Mouse (Mus musculus): ENCODE results near the gene Sergef.

Gene Sergef

DNA sequence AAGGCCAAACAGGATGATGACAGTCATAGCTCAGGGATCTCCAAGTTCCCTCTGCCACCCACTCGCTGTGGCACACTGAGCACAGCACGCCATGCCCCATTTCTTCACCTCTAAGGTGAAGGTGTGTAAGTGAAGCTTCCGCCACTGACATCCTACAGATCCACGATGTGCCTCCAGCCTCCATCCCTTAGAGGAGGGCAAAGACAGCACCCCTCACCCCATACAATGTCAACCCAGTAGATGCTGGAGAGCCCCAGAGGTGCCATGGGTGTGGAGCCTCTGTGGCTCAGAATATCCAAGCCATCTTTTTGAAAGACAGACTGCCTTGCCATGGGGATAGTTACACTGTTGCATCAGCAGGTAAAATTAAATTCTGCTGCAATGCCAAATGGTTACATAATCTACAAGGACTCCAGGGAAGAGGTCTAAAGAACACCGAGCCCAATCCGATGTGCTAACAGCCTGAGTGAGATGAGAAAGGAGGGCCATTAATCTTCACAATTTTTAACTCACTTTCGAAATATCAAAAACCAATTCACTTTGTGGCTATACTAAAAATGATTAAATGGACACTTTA is 23.1 kb downstream of the Sergef start:
- no peak for DNase-seq (ENCODE audit: low read depth, low spot score)

DNA sequence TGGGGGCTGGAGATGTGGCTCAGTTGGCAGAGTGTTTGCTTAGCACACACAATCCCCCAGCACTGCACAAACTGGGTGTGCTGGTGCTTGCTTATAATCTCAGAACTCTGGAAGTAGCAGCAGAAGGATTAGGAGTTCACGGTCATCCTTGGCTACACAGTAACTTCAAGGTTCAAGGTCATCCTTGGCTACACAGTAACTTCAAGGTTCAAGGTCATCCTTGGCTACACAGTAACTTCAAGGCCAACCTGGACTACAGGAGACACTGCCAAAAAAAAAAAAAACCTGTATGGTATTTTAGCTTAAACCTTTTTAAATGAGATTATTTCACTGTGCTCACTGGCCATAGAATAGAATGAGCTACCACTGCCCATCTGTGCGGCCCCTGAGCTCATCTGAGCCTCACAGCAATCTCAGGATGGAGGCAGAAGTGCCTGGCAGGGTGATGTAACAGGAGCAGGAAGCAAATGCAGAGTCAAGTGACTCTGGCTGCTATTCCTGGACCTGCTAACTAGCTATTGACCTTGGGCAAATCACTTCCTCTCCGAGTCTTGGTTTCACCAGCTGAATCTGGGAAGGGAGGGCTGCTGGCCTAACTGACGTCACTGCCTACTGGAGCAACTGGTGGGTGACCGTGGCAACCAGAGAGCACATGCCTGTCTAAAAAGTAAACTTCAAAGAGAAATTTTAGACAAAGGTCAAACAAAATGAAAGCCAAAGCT is 24.2 kb downstream of the Sergef start:
- no peak for DNase-seq (ENCODE audit: low read depth, low spot score)

DNA sequence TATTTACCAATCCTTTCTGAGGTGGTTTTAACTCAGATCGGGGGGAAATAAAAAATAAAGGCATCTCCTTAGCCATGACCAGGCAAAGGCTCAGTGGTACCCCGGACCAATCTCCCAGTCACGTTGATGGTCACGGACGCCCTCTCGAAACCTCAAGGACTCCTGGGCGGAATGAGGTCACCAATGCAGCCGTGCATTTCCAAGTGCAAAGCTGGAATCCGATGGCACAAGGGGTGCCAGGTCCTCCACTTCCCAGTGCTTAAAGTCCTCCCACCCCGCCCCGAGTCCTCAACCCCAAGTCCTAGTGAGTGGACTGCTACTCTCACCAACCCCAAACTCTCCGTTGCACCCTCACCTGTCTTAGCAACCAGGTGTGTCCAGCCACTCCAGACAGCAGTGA is 25.3 kb downstream of the Sergef start:
- no peak for DNase-seq (ENCODE audit: low read depth, low spot score)

DNA sequence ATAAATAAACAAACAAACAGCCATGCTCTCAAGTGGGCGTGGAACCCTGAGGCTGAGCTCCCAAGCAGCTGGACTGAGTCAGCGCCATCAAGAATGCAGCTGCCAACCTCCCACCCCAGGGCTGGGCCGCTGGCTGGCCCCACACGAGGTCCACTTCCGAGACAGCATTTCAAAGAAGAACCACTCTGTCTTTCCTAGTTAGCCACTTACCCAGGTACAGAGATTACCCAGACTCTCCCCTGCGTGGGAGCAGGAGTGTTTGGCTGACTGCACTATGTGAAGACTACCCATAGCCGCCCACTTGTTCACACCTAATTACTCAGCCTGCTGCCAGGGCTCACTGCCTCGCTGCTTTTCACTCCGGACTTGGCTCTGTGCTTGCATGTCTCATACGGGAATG is 26.5 kb downstream of the Sergef start:
- DNase-seq (ENCODE audit: low read depth, low spot score) = no peak

DNA sequence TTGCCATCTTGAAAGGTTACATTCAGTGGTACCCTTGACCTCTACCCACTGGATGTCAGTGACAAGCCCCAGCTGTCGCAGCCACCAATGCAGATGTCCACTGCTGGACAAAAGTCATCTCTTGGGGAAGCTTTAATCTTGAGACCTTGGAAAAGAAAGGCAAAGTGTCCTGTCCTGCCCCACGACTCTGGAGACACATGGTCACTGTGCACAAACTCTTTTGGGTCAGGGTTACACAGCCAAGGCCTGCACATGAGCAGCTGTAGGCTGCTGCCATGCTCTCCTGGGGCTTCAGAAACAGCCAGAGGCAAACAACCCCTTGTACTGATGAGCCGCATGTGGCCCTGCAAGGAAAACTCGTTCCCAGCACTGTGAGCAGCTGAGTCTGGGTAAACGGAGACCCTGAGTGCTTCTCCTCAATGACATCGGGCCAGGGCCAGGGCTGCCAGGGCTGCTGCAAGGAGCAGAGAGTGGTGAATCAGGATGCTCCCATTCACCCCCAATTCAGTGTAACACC is 27.1 kb downstream of the Sergef start:
- no peak for DNase-seq (ENCODE audit: low read depth, low spot score)

DNA sequence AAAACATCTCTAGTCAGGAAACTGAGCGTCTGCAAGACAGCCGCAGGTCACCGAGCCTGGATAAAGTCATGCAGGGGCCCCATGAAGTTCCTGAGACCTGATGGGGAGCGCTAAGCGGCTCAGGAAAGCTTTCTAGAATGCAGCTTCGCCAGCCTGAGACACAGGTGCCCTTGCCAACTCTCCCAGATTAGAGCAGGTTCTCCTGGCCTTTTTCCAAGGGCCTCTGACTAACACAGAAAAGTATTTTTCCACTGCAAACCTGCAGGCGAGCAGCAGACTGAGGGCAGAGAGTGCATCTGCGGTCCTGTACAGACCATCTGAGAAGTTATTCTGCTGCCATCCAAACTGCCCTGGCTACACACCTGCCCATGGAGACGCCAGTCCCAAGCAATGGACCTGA is 27.6 kb downstream of the Sergef start:
- no peak for DNase-seq (ENCODE audit: low read depth, low spot score)

DNA sequence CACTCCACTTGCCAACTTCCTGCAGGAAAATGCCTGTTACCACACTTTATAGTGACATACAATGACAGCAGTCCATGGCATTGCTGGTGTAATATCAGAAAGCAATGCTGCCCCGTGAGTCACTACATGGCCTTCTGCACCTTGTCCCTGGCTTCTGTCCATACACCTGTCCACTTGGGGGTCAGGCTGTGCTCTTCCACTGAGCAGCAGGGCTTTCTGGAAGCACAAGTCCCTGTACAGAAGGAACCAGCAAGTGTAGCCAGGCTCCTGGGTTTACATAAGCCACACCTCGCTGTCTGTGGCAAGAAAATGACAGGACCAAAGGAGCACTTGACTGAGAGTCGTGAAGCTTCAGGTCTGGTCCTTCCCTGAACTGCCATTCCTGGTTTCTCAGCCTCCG is 30.3 kb downstream of the Sergef start:
- no peak for DNase-seq (ENCODE audit: low read depth, low spot score)

DNA sequence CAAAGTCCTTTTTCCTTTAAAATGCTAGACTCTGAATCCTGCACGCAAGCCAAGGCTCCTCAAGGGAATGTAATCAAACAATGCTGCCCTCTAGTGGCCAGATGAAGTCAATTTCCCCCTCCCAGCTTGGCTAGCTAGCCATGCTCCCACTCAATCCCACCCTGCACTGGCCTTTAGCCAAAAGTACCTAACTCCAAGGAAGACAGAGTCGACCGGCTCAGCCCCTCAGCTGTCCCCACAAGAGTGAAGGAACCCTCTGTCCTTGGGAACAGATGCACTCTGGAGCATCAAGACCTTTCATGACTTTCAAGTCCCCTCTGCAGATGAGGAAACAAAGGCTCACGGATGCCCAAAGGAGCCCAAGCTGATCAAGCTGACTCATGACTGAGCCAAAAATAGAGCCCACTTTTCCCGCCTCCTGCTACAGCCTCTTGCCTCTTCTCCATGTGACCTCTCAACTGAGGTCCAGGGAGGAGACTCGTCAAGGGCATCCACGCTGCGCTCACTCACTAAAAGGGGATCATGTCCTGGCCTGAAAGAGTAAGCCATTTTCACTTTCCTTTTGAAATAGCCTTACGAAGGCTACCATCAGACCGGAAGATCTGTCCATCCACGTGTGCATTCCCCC is 32.1 kb downstream of the Sergef start:
- peak; percentile 73 for DNase-seq (ENCODE audit: low read depth, low spot score)

DNA sequence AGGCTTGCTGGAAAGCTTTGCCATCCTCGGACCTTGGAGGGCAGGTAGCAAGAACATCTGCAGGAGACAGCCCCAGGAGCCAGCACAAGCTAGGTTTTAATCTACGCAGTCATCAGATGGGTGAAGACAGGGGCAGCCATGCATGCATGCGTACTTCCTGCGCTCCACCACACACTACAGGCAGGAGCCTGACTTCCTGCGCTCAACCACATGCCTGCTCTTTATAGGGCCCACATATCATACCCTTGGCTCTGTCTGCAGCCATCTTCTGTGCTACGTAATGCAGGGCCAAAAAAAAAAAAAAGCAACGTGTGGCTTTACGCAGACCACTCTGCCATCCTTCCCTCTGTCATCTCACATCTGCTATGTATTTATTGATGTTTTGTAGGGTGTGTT is 32.6 kb downstream of the Sergef start:
- DNase-seq (ENCODE audit: low read depth, low spot score) = no peak

DNA sequence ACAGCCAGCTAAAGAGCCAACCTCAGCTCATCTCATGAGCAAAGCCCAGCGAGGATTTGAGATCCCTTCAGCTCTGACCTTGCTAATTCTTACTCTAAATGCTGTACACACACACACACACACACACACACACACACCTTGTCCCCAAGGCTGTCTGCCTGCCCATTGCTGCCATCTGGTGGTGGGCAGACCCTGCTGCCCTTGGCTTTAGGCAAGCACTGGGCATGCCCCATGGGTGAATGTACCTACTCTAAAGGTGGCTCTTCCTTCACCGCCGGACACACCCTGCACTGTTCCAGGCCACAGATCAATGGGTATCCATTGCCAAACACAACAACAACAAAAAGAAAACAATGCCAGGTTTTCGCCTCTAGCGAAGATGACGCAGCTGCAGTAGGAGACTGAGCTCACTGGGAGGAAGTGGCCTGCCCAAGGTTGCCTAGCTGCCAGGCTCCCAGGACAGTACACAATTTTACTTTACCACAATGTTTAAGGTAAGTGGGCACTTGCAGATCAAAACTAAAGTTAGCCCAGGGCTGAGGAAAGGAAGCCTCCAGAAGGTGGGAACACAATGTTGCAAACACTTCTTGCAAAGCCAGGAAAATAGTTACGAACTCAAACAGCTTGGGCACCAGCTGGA is 33.1 kb downstream of the Sergef start:
- DNase-seq (ENCODE audit: low read depth, low spot score) = peak; percentile 85

DNA sequence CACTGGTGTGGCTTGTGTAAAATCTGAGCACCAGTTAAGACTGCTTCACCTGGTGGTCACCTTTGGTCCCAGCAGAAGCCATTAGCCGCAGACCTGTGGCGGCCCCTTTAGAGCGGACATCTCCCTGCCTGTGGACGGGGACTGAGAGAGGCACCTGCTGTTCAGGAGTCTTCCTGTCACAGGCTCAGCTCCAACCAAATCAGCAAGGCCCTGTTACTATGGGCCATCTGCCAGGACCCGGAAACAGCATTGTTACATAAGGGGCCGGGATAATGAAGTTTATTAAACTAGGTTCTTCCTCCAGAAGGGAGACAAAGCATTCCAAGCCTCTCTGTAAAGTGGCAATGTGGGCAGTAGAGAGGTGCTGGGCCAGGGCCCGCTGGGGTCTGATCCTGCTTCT is 36.6 kb downstream of the Sergef start:
- no peak for DNase-seq (ENCODE audit: low read depth, low spot score)

DNA sequence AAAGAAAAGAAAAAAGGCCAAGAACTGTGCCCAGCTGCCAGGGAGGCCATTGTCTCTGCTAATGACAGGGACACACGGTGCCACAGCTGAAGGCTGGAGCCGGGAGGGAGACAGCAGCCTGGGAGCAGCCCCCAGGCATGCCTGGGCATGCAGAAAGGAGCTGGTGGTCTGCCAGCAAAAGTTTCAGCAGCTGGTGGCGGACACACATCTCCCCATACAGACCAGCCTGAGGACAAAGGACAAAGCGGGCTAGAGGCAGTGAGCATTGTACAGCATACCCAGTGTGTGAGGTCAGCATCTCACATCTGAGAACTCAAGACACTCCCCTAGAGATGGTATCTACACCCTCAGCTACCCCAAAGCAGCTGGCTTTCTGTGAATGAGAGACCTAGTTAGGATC is 37.5 kb downstream of the Sergef start:
- peak; percentile 31 for DNase-seq (ENCODE audit: low read depth, low spot score)

DNA sequence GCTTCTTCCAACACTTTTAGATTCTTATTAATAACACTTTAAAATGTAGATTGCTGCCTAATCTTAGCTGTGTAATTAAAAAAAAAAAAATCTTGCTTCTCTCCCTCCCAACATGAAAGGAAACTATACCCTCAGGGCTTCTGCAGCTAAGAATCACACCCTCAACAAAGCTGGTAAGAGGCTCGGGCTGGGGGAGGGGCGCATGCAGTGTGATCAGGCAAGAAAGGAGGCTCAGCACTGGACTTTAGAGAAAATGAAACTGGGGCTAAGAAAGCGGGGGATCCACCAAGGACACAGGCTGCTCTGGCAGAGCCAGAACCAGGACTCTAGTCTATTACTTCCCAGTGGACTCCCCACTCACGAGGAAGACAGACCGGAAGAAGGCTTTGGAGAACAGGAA is 38.5 kb downstream of the Sergef start:
- peak; percentile 36 for DNase-seq (ENCODE audit: low read depth, low spot score)

DNA sequence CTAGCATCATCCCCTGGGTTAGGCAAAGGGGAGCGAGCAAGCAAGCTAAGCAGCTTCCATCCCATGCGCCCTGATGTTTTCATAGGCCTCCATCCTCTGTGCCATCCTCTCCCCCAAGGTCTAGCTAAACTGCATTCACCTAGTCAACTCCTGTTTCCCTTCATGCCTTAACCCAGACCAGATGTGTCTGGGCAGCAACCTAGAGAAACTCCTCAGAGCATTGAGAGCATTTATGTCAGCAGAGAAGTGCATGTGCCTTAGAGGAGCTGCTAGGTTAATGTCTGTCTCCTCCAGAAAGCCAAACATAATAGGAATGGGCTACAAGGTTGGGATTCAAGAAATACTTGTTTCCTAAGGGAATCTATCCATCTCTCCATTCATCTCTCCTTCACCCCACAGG is 42.6 kb downstream of the Sergef start:
- no peak for DNase-seq (ENCODE audit: low read depth, low spot score)

DNA sequence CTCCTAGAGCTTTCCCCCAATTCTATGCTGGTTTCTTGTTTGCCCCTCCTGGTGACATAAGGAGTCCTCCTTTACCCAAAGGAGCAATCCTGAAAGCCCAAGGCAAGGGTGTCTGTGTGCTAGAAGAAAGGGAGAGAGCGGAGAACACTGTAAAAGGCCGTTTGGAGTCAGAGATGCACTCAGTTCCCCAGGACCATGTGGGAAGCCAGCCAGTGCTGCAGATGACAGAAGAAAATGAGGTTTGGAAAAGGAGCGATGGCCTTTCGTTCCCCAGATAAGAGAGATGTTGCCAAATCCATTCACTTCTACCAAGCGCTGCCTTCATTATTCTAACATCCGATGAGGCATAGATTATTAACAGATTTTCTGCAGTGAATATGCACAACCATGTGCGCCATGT is 48.1 kb downstream of the Sergef start:
- DNase-seq (ENCODE audit: low read depth, low spot score) = no peak

DNA sequence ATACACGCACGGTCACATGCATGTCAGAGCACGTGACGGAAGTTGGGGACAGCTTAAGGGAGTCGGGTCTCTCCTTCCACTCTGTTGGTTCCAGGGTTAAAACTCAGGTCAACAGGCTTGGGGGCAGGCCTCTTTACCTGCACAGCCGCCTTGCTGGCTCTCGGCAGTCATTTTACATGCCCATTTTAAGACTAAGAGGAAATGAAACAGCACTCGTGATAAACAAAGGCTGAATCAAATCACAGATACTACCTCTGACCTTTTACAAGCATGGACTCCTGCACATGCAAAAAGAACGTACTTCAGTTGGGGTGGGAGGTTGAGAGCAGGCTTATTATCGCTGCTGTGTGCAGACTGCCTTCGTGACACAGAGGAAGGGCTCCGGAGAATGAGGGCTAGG is 50.4 kb downstream of the Sergef start:
- DNase-seq (ENCODE audit: low read depth, low spot score) = no peak

DNA sequence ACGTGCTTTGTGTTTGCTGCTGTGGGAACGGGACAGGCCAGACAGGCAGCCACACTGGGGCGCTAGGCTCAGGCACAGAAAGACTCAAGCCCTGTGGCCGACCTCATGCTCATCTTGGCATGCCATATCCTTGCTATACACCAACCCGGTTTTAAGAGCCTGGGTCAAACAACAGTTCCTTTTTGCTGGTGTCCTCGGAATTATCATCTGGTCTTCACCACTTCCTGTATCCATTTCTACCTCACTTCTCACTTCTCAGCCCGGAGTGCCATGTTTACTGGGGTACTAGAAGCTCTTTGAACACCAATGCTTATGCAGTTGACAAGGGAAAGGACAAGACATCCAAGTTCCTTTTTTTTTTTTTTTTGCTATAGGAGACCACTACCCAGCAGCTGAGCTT is 51.6 kb downstream of the Sergef start:
- DNase-seq (ENCODE audit: low read depth, low spot score) = no peak

DNA sequence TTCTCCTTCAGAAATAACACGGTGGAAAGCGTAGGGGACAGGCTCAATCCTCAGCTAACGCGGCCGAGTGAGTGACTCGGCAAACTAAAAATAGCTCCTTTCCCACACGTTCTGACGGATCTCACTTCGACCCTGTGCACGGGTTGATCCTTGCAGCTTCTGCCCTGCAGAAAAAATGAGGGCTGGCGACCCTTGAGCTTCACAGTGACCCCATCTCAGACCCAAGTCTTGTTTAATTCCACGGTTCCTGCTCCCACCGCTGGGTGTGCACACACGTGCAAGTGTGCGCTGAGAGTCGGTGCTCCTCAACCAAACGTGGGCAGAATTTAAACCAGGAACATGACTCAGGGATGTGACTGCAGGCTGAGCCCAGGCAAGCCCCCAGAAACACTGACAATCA is 52.1 kb downstream of the Sergef start:
- no peak for DNase-seq (ENCODE audit: low read depth, low spot score)

DNA sequence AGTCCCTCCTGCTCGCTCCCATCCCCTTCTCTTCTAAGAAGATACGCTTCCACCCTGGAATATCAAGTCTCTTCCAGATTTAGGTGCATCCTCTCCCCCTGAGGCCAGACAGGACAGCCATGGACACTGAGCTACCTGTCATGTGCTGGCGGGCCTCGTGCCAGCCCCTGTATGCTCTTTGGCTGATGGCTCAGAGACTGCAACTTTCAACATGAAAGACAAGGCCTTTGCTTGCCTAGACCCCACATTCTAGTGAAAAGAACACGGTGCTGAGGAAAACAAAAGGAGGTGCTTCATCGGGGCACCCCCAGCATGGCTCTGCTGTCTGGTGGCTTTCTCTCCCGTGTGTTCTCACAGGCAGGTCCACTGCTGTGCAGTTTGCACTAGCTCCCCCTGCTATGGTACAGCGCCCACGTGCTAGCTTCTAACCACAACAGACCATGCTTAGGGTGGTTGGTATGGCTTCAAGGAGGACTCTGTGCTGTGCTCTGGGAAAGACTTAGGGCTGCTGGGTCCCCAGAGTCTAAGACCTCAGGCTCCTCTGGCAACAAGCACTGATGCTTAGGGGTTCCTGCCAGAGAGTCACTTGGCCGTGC is 52.9 kb downstream of the Sergef start:
- no peak for DNase-seq (ENCODE audit: low read depth, low spot score)

DNA sequence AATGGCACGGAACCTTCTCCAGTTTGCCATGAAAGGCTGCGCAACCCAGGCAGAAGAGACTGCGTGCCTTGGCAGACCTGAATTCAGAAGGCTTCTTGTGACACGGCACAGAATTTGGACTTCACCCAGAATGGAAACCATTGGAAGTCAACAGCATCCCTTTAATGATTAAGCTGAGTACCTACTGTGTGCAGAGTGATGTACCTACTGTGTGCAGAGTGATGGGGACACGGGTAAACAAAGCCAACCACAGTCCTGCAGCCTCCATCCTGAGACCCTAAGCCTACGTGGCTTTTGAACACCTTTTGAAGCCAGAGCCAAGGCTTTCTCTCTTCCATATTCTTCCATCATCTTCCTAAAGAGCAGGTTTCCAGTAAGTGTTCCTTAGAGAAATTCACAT is 56.9 kb downstream of the Sergef start:
- no peak for DNase-seq (ENCODE audit: low read depth, low spot score)

DNA sequence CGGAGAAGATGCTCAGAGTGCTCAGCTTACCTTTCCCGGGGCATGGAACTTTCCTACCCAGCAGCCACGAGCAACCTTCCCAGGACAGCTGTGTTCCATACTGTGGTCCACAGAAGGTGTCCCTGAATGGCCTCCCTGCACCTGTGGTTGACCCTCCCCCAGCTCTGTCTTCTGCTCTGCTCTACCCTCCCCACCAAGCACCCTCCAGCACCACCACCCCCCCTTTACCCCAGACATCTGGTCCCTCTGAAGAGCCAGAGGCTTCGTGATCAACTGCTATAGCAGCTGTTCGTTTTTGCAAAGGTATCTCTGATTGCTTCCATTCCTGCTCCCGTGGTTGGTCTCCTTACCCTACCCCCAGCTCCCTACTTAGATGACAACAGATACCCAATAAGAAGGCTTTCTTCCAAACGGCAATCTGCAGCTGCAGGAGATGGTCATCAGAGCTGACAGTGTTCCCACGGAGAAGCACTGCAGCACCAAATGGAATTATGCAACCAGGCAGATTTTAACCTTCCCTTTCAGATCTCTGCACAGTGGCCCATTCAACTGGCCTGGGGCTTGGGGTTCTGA is 58.2 kb downstream of the Sergef start:
- DNase-seq (ENCODE audit: low read depth, low spot score) = no peak

DNA sequence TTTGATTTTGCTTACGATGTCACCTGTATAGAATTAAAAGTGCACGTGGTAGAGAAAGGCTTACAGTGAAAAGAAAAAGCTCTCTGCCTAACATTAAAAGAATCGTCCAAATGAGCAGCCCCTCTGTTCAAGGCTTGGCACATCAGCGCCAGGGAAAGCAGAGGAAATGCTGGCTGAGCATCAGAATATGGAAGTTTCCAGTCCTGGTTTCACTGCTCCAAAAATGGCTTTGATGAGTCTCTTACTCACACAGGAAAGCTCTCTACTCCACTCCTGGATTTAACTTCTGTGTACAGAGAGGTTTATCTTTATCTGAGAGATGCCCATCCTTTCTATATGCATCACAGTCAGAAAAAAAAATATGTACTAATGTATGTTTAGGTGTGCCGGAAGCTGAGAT is 61.5 kb downstream of the Sergef start:
- DNase-seq (ENCODE audit: low read depth, low spot score) = no peak
